Mouse (Mus musculus): ENCODE data around the gene Tssk3.

Gene Tssk3

GRCm38 (mm10) chr4:129500607-129501566, 10.1 kb upstream of the Tssk3 start:
- DNase-seq = peak; percentile 87 to 88

DNA sequence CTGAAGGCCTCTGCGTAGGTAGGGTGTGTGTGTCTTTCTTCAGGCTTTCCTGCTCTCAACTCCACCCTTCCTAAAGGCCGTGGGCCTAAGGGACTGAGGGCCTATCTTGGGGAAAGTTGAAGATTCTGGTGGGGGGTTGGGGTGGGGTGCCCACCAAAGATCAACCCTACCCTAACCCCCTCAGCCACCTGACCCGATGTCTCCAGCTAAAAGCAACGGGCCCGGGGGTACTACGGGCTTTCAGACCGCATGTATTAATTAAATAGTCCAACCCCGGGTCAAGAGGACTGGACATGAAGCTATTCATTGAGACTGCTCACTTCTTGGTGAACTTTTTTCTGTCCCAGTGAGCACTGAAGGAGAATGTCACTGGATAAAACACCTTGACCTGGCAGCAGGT, 9.2 kb upstream of the Tssk3 start:
- no peak for DNase-seq

- no peak for DNase-seq
Observed at GRCm38 (mm10) chr4:129498941-129499340, 8.1 kb upstream of the Tssk3 start.

- peak; percentile 57 to 63 for DNase-seq
Observed at GRCm38 (mm10) chr4:129496631-129497030, 5.8 kb upstream of the Tssk3 start.

- peak in 1 of 2 experiments; percentile 25 for DNase-seq
Observed at GRCm38 (mm10) chr4:129495672-129496562, 5.1 kb upstream of the Tssk3 start.

- DNase-seq = peak in 1 of 2 experiments; percentile 38
Observed at GRCm38 (mm10) chr4:129494681-129495080, 3.9 kb upstream of the Tssk3 start.

DNA sequence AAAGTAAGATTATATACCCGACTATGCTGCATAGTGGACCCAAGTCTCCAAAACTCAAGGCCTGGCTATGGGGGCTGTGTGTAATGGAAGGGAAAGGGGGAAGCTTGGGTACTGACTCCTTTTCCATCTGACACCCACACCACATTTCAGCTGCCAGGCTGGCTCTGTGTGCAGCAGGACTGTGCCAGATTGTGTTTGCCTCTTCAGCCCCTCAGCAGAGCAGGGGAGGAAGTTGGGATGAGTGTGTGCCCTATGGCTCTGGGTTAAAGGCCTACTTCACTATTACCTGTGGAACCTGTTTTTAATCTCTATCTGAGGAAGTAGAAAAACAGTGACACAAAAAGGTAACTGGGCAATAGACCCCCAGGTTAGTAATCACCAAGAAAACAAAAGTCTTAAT, 9.7 kb downstream of the Tssk3 start:
- no peak for DNase-seq

DNA sequence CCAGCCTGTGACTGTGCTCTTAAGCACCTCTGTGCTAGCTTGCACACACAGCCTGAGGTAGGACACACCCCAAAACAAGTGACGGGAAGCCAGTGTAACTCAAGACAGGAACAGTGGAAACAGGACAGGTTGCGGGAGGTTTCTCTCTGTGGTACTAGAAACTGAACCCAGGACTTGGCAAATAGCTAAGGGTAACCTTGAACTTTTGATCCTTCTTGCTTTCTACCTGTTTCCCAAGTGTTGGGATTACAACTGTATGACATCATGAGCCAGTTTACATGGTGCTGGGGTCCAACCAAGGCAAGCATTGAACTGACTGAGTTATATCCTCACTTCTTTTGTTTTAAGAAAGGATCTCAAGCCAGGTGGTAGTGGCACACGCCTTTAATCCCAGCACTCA, 11.0 kb downstream of the Tssk3 start:
- no peak for DNase-seq

DNA sequence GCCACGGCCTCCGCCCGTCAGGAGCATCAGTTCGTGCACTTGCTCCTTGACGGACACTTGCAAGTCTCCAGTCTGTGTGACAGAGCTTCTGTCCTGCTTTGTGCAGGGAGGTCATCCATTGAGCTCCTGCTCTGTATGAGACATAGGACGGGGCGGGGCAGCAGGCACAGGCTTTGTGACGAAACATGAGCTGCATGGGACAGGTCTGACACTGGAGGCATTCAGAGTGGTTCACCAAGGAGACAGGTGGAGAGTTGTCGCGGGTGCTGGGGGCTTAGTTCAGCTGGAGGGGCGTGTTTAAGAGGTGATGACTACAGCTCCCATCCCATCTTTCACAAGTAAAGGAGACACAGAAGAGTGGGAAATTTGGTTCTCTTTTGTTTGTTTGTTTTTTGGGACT, 14.8 kb downstream of the Tssk3 start:
- DNase-seq = no peak

DNA sequence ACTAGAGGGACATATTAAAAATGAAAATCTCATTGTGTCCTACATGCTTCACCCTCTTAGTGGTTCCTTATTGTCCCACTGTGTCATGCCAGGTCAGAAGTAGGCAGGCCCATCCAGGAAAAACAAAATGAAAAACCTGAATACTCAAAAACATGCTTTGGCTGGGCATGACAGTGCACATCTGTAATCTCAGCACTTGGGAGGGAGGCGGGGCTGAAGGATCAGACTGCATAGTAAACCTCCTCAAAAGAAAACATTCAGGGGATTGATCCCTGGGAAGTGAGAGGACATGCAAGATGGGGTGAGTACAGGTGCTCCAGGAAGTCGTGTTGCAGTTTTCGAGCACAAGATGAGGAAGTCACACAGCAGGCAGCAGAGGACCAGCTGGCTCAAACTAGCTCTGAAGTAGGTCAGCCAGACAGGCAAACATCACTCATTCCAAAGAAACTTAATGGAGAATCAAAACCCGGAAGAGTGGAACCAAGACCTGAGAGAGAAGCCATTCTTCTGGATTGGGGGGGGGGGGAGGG, 26.5 kb downstream of the Tssk3 start:
- DNase-seq = no peak

GRCm38 (mm10) chr4:129463097-129464059, 27.4 kb downstream of the Tssk3 start:
- no peak for DNase-seq

DNA sequence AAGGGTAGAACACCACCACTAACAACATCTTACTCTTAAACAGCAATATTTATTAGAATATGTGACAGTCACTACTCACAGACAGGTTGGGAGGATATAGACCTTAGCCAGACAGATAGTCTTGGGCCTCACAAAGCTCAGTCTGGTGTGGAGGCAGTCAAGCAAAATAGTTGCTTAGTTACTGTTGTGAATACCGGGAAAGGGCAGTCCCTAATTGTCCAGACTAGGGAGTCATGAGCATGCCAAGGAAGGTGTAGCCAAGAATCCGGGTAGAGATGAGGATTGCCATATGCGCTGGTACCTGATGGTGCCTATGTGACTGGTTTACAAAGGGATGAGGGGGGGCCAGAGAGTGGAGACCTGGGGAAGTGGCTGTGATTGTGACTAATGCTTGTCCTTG, 28.7 kb downstream of the Tssk3 start:
- peak; percentile 15 to 31 for DNase-seq

GRCm38 (mm10) chr4:129461183-129461960, 29.4 kb downstream of the Tssk3 start, which contains the start of gene Bsdc1:
Bsdc1 (plus strand) TSS chr4:129461581.
- DNase-seq = peak; percentile 100

GRCm38 (mm10) chr4:129460827-129461182, 30.0 kb downstream of the Tssk3 start:
- DNase-seq = no peak

- DNase-seq = peak in 1 of 2 experiments; percentile 45
Observed at GRCm38 (mm10) chr4:129459726-129460125, 31.1 kb downstream of the Tssk3 start.

GRCm38 (mm10) chr4:129457311-129457710, 33.5 kb downstream of the Tssk3 start:
- DNase-seq = peak in 1 of 2 experiments; percentile 27

DNA sequence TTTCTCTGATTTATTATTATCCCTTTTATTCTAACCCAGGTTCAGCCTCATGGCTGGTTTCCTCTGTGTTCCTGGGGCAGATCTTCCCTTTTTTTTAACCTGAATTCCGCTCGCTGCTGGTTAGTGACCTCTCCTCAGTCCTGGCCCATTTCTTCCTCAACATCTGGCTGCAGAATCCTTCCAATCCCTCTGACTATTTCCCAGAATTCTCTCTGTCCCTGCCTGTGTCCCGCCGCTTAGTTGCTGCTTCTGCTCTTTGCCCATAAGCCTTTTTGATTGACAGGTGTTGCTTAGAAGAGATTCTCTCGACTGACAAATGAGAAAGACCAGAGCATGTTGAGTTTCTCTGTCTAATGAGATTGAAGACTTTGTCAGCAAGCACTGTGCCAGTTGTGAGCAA, 34.7 kb downstream of the Tssk3 start:
- DNase-seq = peak in 1 of 2 experiments; percentile 35

DNA sequence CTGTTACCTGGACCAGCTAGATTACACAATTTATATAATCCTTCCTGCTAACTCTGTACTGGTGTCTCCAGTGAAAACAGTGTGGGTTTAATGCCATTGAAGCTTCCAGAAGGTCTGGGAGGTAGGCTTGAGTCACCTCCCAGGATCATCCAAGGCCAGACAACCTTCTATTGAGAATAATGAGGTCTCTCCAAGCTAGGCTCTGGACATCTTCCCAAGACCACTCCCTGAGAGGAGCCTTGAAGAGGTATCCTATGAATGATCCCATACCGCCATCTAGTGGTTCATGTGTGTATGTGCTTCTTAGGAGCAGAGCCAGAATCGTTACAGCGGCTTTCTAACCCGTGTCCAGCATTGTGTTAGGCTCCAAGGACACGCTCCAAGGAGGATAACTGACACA, 35.6 kb downstream of the Tssk3 start:
- peak; percentile 72 to 78 for DNase-seq

DNA sequence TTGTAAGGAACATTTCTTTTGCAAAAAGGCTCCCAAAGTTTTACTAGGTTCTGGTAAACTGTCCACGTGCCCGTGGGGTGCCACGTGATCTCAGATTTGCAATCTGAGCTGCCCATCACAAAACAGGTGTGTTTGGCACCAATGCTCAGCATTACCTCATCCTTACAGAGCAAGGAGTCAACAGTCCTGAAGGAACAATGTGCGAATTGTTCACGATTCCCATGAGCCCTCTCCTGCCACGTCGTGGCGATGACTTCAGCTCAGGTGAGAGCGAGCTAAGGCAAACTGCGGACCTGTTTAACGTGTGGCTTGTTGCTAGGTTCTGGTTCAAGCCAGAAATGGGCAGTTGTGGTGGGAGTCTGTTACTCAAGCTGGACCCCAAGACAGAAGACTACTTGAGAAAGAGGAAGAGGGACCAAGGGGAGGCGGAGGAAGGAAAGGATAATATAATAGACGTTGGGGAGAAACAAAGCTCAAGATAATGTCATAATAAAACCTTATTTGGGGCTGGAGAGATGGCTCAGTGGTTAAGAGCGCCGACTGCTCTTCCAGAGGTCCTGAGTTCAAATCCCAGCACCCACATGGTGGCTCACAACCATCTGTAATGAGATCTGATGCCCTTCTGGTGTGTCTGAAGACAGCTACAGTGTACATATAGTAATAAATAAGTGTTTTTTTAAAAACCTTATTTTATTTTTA, 39.2 kb downstream of the Tssk3 start:
- no peak for DNase-seq

GRCm38 (mm10) chr4:129450851-129451250, 40.0 kb downstream of the Tssk3 start:
- DNase-seq = no peak

- DNase-seq = no peak
Observed at GRCm38 (mm10) chr4:129448713-129449112, 42.1 kb downstream of the Tssk3 start.
